Mouse (Mus musculus): ENCODE results near the gene Dapk1. TPM values are rescaled to one million over a fixed set of nuclear protein-coding genes. Genes with fewer than 3 reads are reported as not detected.
"Not testable (repeated sequence)": the region's sequence is repeated elsewhere in the genome, so short reads cannot be mapped to it uniquely, and the experiment has no call there.

Gene Dapk1
- polyA plus RNA-seq, 1 experiment: 7.4 TPM

GRCm38 (mm10) chr13:60594866-60595265 lies 6.9 kb upstream of the Dapk1 start:
- peaks cover 5% of the 10 kb centered on the region; the same call in 1 of the 2 replicates for H3K9me3 ChIP-seq
- TF ChIP-seq FLI1 (IDR thresholded peaks at IDR 0.05; ENCODE audit: low read length) (no peak), GATA1 (IDR thresholded peaks at IDR 0.05; ENCODE audit: borderline replicate concordance, low read length) (no peak)

GRCm38 (mm10) chr13:60595519-60595918 lies 6.2 kb upstream of the Dapk1 start:
- Histone ChIP-seq H3K4me3 (replicated peaks) (no peak overlapping the region), H3K27me3 (replicated peaks) (peaks cover 4% of the 10 kb centered on the region)

More at GRCm38 (mm10) chr13:60594866-60595265, 6.9 kb upstream of the Dapk1 start:
- no peaks in the 10 kb centered on the region for H3K36me3 ChIP-seq (replicated peaks; ENCODE audit: low read length)
- H3K4me1 ChIP-seq: no peaks in the 10 kb centered on the region
- no peak overlapping the region for H3K4me3 ChIP-seq (replicated peaks)
- peaks cover 4% of the 10 kb centered on the region for H3K27me3 ChIP-seq (replicated peaks)

GRCm38 (mm10) chr13:60602416-60603251 lies 887 bp downstream of the Dapk1 start:
- H3K4me1 ChIP-seq: peaks cover 39% of the 10 kb centered on the region
- peak overlapping the region; percentile 93 for H3K4me3 ChIP-seq (replicated peaks)
- H3K36me3 ChIP-seq (replicated peaks; ENCODE audit: low read length): peaks cover 46% of the 10 kb centered on the region
- H3K9me3 ChIP-seq: no peaks in the 10 kb centered on the region
- peaks cover 11% of the 10 kb centered on the region for H3K27me3 ChIP-seq (replicated peaks)
- TF ChIP-seq FLI1 (IDR thresholded peaks at IDR 0.05; ENCODE audit: low read length) (no peak), GATA1 (IDR thresholded peaks at IDR 0.05; ENCODE audit: borderline replicate concordance, low read length) (no peak)

More at GRCm38 (mm10) chr13:60595519-60595918, 6.2 kb upstream of the Dapk1 start:
- no peak for TF ChIP-seq FLI1 (IDR thresholded peaks at IDR 0.05; ENCODE audit: low read length)
- TF ChIP-seq GATA1 (IDR thresholded peaks at IDR 0.05; ENCODE audit: borderline replicate concordance, low read length): no peak
- no peaks in the 10 kb centered on the region for H3K36me3 ChIP-seq (replicated peaks; ENCODE audit: low read length)
- peaks cover 5% of the 10 kb centered on the region; the same call in 1 of the 2 replicates for H3K9me3 ChIP-seq
- no peaks in the 10 kb centered on the region for H3K4me1 ChIP-seq

GRCm38 (mm10) chr13:60603252-60603562 lies 1.5 kb downstream of the Dapk1 start:
- Histone ChIP-seq H3K27me3 (replicated peaks) (peaks cover 8% of the 10 kb centered on the region), H3K4me1 (peaks cover 45% of the 10 kb centered on the region), H3K4me3 (replicated peaks) (peak overlapping the region; percentile 93), H3K36me3 (replicated peaks; ENCODE audit: low read length) (peaks cover 51% of the 10 kb centered on the region), H3K9me3 (no peaks in the 10 kb centered on the region)
- TF ChIP-seq FLI1 (IDR thresholded peaks at IDR 0.05; ENCODE audit: low read length) (no peak), GATA1 (IDR thresholded peaks at IDR 0.05; ENCODE audit: borderline replicate concordance, low read length) (no peak)

- Histone ChIP-seq H3K27me3 (replicated peaks) (peaks cover 3% of the 10 kb centered on the region), H3K9me3 (no peaks in the 10 kb centered on the region), H3K36me3 (replicated peaks; ENCODE audit: low read length) (peaks cover 74% of the 10 kb centered on the region), H3K4me3 (replicated peaks) (no peak overlapping the region), H3K4me1 (peaks cover 72% of the 10 kb centered on the region)
- TF ChIP-seq FLI1 (IDR thresholded peaks at IDR 0.05; ENCODE audit: low read length) (no peak), GATA1 (IDR thresholded peaks at IDR 0.05; ENCODE audit: borderline replicate concordance, low read length) (no peak)
Observed at GRCm38 (mm10) chr13:60607411-60607810, 5.7 kb downstream of the Dapk1 start.

- TF ChIP-seq FLI1 (IDR thresholded peaks at IDR 0.05; ENCODE audit: low read length) (no peak), GATA1 (IDR thresholded peaks at IDR 0.05; ENCODE audit: borderline replicate concordance, low read length) (no peak)
- Histone ChIP-seq H3K4me1 (peaks cover 74% of the 10 kb centered on the region), H3K4me3 (replicated peaks) (no peak overlapping the region), H3K27me3 (replicated peaks) (no peaks in the 10 kb centered on the region), H3K36me3 (replicated peaks; ENCODE audit: low read length) (peaks cover 67% of the 10 kb centered on the region), H3K9me3 (no peaks in the 10 kb centered on the region)
Observed at GRCm38 (mm10) chr13:60608411-60609046, 6.8 kb downstream of the Dapk1 start.

- TF ChIP-seq GATA1 (IDR thresholded peaks at IDR 0.05; ENCODE audit: borderline replicate concordance, low read length) (no peak), FLI1 (IDR thresholded peaks at IDR 0.05; ENCODE audit: low read length) (no peak)
- Histone ChIP-seq H3K4me3 (replicated peaks) (no peak overlapping the region), H3K36me3 (replicated peaks; ENCODE audit: low read length) (peaks cover 63% of the 10 kb centered on the region), H3K4me1 (peaks cover 72% of the 10 kb centered on the region), H3K27me3 (replicated peaks) (no peaks in the 10 kb centered on the region), H3K9me3 (no peaks in the 10 kb centered on the region)
Observed at GRCm38 (mm10) chr13:60609234-60609633, 7.5 kb downstream of the Dapk1 start.

GRCm38 (mm10) chr13:60610558-60610957 lies 8.8 kb downstream of the Dapk1 start:
- no peaks in the 10 kb centered on the region for H3K9me3 ChIP-seq
- H3K4me3 ChIP-seq (replicated peaks): peak overlapping the region; percentile 31
- H3K36me3 ChIP-seq (replicated peaks; ENCODE audit: low read length): peaks cover 62% of the 10 kb centered on the region
- TF ChIP-seq FLI1 (IDR thresholded peaks at IDR 0.05; ENCODE audit: low read length) (no peak), GATA1 (IDR thresholded peaks at IDR 0.05; ENCODE audit: borderline replicate concordance, low read length) (no peak)
- peaks cover 65% of the 10 kb centered on the region for H3K4me1 ChIP-seq
- no peaks in the 10 kb centered on the region for H3K27me3 ChIP-seq (replicated peaks)

GRCm38 (mm10) chr13:60610971-60611370 lies 9.2 kb downstream of the Dapk1 start:
- H3K4me3 ChIP-seq (replicated peaks); H3K27me3 ChIP-seq (replicated peaks); H3K9me3 ChIP-seq: not testable (repeated sequence)
- Histone ChIP-seq H3K36me3 (replicated peaks; ENCODE audit: low read length) (peaks cover 60% of the 10 kb centered on the region), H3K4me1 (peaks cover 61% of the 10 kb centered on the region)

- Histone ChIP-seq H3K27me3 (replicated peaks) (no peaks in the 10 kb centered on the region), H3K4me3 (replicated peaks) (no peak overlapping the region), H3K4me1 (peaks cover 59% of the 10 kb centered on the region), H3K36me3 (replicated peaks; ENCODE audit: low read length) (peaks cover 49% of the 10 kb centered on the region), H3K9me3 (no peaks in the 10 kb centered on the region)
- no peak for TF ChIP-seq FLI1 (IDR thresholded peaks at IDR 0.05; ENCODE audit: low read length)
- no peak for TF ChIP-seq GATA1 (IDR thresholded peaks at IDR 0.05; ENCODE audit: borderline replicate concordance, low read length)
Observed at GRCm38 (mm10) chr13:60612160-60612559, 10.4 kb downstream of the Dapk1 start.
